In the genomic region with DNA sequence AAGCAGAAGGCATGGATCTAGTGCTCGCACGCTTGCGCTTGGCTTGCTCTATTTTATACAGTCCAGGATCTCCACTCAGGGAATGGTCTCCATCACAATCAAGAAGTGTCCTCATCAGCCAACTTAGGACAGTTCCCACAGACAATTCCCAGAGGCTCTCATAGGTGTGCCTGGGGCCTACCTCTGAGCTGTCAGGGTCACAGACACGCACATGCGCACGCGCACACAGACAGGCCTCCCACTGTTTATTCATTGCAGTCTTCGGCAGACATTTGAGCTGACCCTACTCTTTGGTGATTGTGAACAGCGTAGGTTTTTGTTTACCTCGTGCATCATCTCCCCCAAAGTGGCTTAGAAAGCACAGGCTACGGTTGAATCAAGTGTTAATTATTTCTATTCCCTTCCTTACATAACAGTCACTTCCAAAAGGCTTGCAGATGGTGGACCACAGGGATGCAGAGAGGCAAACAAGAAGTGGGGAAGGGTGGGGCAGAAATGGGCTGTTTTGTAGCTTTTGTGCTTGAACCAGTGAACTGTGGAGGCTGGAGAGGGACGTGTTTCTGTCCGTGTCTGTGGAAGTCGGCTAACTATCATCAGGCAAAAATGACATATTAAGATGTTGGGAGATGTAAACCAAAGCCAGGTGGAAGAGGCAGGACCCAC, we compare ENCODE assay signal across 8 mouse cellular contexts. TPM values are rescaled to one million over a fixed set of nuclear protein-coding genes. Genes with fewer than 3 reads are reported as not detected.
A peak's percentile ranks its signal among the peaks of the same experiment; 100 is the strongest.
DNase-seq lines count a peak whose midpoint lies in the region; ATAC-seq lines count a peak whose summit lies in the region.

No protein-coding gene starts in this region.

- intact Hi-C loops in heart, postnatal 14 days (cut with DNase I) = loop anchor here (5.0 kb wide), 1 partner anchor 115 kb away; no protein-coding TSS in a partner anchor

- H3K4me1 ChIP-seq in heart, embryonic 11.5 days (ENCODE audit: control insufficient read depth, insufficient read depth, low read length) = no peaks in the 10 kb centered on the region
- peaks cover 9% of the 10 kb centered on the region; the same call in 1 of the 2 replicates for H3K4me1 ChIP-seq in embryonic facial prominence, embryonic 15.5 days
- H3K4me1 ChIP-seq in liver, embryonic 12.5 days = no peaks in the 10 kb centered on the region

- no peaks in the 10 kb centered on the region for H3K36me3 ChIP-seq in heart, embryonic 11.5 days (ENCODE audit: control insufficient read depth, insufficient read depth, low read length)
- H3K36me3 ChIP-seq in embryonic facial prominence, embryonic 15.5 days = no peaks in the 10 kb centered on the region
- H3K36me3 ChIP-seq in liver, embryonic 12.5 days = no peaks in the 10 kb centered on the region

- H3K4me2 ChIP-seq in heart, embryonic 11.5 days = no peak overlapping the region
- H3K4me2 ChIP-seq in embryonic facial prominence, embryonic 15.5 days (replicated peaks) = 0 out of 2 replicates have a peak overlapping the region, but pooled peaks have one; percentile 27
- H3K4me2 ChIP-seq in liver, embryonic 12.5 days = 0 out of 2 replicates have a peak overlapping the region, but pooled peaks have one; percentile 17

- no peak overlapping the region for H3K27ac ChIP-seq in heart, embryonic 11.5 days (ENCODE audit: low read depth, low read length)
- no peak overlapping the region for H3K27ac ChIP-seq in embryonic facial prominence, embryonic 15.5 days (replicated peaks)
- H3K27ac ChIP-seq in liver, embryonic 12.5 days = no peak overlapping the region

- H3K9me3 ChIP-seq in heart, embryonic 11.5 days (replicated peaks; ENCODE audit: control insufficient read depth, low read length) = no peaks in the 10 kb centered on the region
- no peaks in the 10 kb centered on the region for H3K9me3 ChIP-seq in embryonic facial prominence, embryonic 15.5 days (replicated peaks)
- 0 out of 2 replicates have a peak, but pooled peaks cover 4% of the 10 kb centered on the region for H3K9me3 ChIP-seq in liver, embryonic 12.5 days (replicated peaks)

- H3K9ac ChIP-seq in heart, embryonic 11.5 days (ENCODE audit: low read depth, low read length) = 0 out of 2 replicates have a peak overlapping the region, but pooled peaks have one; percentile 39
- H3K9ac ChIP-seq in embryonic facial prominence, embryonic 15.5 days = no peak overlapping the region
- no peak overlapping the region for H3K9ac ChIP-seq in liver, embryonic 12.5 days

- H3K4me3 ChIP-seq in heart, embryonic 11.5 days (ENCODE audit: low read depth, low read length) = no peak overlapping the region
- H3K4me3 ChIP-seq in embryonic facial prominence, embryonic 15.5 days (replicated peaks) = 0 out of 2 replicates have a peak overlapping the region, but pooled peaks have one; percentile 10
- no peak overlapping the region for H3K4me3 ChIP-seq in liver, embryonic 12.5 days

- WGBS in heart, embryonic 11.5 days (ENCODE audit: insufficient replicate concordance) = 71% methylated on average over 14 of the region's 14 CpGs
- WGBS in embryonic facial prominence, embryonic 15.5 days = 68% methylated on average over 14 of the region's 14 CpGs
- 80% methylated on average over 14 of the region's 14 CpGs for WGBS in liver, embryonic 12.5 days (ENCODE audit: insufficient replicate concordance)

- no peaks in the 10 kb centered on the region for H3K27me3 ChIP-seq in heart, embryonic 11.5 days (ENCODE audit: control insufficient read depth, insufficient read depth, low read length)
- no peaks in the 10 kb centered on the region for H3K27me3 ChIP-seq in embryonic facial prominence, embryonic 15.5 days
- no peaks in the 10 kb centered on the region for H3K27me3 ChIP-seq in liver, embryonic 12.5 days (replicated peaks)

- ATAC-seq in heart, embryonic 11.5 days (replicated peaks; ENCODE audit: insufficient number of reproducible peaks, low FRiP score, low TSS enrichment) = no peak
- ATAC-seq in embryonic facial prominence, embryonic 15.5 days (ENCODE audit: insufficient number of reproducible peaks, low FRiP score, low TSS enrichment, low read depth) = no peak
- ATAC-seq in liver, embryonic 12.5 days = no peak

- DNase-seq in heart, postnatal 14 days = no peak
- peak; percentile 67 for DNase-seq in R1 (ENCODE audit: low read depth, low spot score)
- DNase-seq in layer of hippocampus, postnatal 14 days (ENCODE audit: low spot score in 2 of 2) = no peak
- no peak for DNase-seq in right cerebral cortex, postnatal 25 days
- no peak for DNase-seq in urinary bladder, adult 2 months (ENCODE audit: low spot score)

RNA-seq across cellular contexts. Expression of gene Smg1, which starts 53.5 kb away (rescaled TPM):
- 10.4 and 19.0 TPM in 2 replicates for polyA plus RNA-seq in heart, embryonic 11.5 days (2014; fragmentation: Nextera tagmentation; extraction: Ambion mirVana)
- total RNA-seq in heart, postnatal 14 days (2021) = 10 to 100 TPM; 52.8 to 53.8 TPM
- 15.6 and 19.3 TPM in 2 replicates for polyA plus RNA-seq in embryonic facial prominence, embryonic 15.5 days (2015; fragmentation: Nextera tagmentation; extraction: Ambion mirVana)
- polyA plus RNA-seq in liver, embryonic 12.5 days (2016; fragmentation: Nextera tagmentation; extraction: Ambion mirVana) = 10.3 and 10.8 TPM in 2 replicates
- total RNA-seq in layer of hippocampus, postnatal 14 days (2021) = 10 to 100 TPM; 69.4 to 73.2 TPM
- polyA plus RNA-seq in urinary bladder, adult 2 months (2012; rRNA removed) = 41.9 and 46.2 TPM in 2 replicates
